Comparison of ENCODE assay signal across 15 mouse cellular contexts in the genomic region with DNA sequence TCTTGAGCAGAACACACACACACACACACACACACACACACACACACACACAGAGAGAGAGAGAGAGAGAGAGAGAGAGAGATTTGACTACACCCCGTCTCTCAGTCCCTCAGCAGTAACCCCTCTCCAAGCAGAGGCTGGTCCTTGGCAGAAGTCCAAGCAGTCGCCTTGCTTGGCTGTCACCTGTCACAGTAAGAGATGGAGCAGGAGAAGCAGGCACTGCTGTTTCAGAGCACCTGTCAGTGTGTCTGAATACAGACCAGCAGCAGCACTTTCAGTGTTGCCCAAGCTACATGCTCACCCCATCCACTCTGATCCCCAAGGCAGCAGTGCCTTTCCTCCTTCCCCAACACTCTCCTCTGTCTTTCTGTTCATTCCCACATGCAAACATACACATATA. TPM values are rescaled to one million over a fixed set of nuclear protein-coding genes. Genes with fewer than 3 reads are reported as not detected.
DNase-seq lines count a peak whose midpoint lies in the region; ATAC-seq lines count a peak whose summit lies in the region.
"Had no signal": no experiment of that assay in that cellular context is flagged by ENCODE, and none has a peak within 500 bp of the region (broad histone marks: within the 10 kb centered on the region; RNA-seq: fewer than 3 reads in every experiment).

No protein-coding gene starts in this region.

- H3K36me3 ChIP-seq in heart, embryonic 15.5 days = no peaks in the 10 kb centered on the region
- no peaks in the 10 kb centered on the region for H3K36me3 ChIP-seq in limb, embryonic 13.5 days
- no peaks in the 10 kb centered on the region for H3K36me3 ChIP-seq in limb, embryonic 10.5 days
- no peaks in the 10 kb centered on the region for H3K36me3 ChIP-seq in embryonic facial prominence, embryonic 14.5 days (ENCODE audit: control insufficient read depth, insufficient read depth, low read length)

- no peak overlapping the region for H3K9ac ChIP-seq in heart, embryonic 15.5 days
- H3K9ac ChIP-seq in limb, embryonic 13.5 days = no peak overlapping the region
- no peak overlapping the region for H3K9ac ChIP-seq in embryonic facial prominence, embryonic 14.5 days (ENCODE audit: low read depth, low read length)

- ATAC-seq in heart, embryonic 15.5 days (replicated peaks; ENCODE audit: insufficient number of reproducible peaks, insufficient read depth, low FRiP score, low read depth) = peak; percentile 73
- 0 out of 2 replicates have a peak, but pooled peaks have one; percentile 24 for ATAC-seq in limb, embryonic 13.5 days (ENCODE audit: low FRiP score, low read depth)
- ATAC-seq in embryonic facial prominence, embryonic 14.5 days (ENCODE audit: low read depth) = peak; percentile 47; the same call in 1 of the 2 replicates

- no peak overlapping the region for H3K27ac ChIP-seq in heart, embryonic 15.5 days
- H3K27ac ChIP-seq in limb, embryonic 13.5 days = no peak overlapping the region
- no peak overlapping the region for H3K27ac ChIP-seq in limb, embryonic 10.5 days
- H3K27ac ChIP-seq in embryonic facial prominence, embryonic 14.5 days (replicated peaks; ENCODE audit: low read depth, low read length) = no peak overlapping the region

- no peaks in the 10 kb centered on the region for H3K9me3 ChIP-seq in heart, embryonic 15.5 days (replicated peaks)
- no peaks in the 10 kb centered on the region for H3K9me3 ChIP-seq in limb, embryonic 13.5 days
- H3K9me3 ChIP-seq in limb, embryonic 10.5 days (replicated peaks) = no peaks in the 10 kb centered on the region
- no peaks in the 10 kb centered on the region for H3K9me3 ChIP-seq in embryonic facial prominence, embryonic 14.5 days (ENCODE audit: control insufficient read depth, low read length)

- no peak overlapping the region for H3K4me3 ChIP-seq in heart, embryonic 15.5 days
- H3K4me3 ChIP-seq in limb, embryonic 13.5 days = no peak overlapping the region
- no peak overlapping the region for H3K4me3 ChIP-seq in limb, embryonic 10.5 days
- H3K4me3 ChIP-seq in embryonic facial prominence, embryonic 14.5 days (ENCODE audit: low read depth, low read length) = no peak overlapping the region
- H3K4me3 ChIP-seq: erythroblast, embryonic 14.5 days had no signal

- H3K4me1 ChIP-seq in heart, embryonic 15.5 days (replicated peaks) = peaks cover 18% of the 10 kb centered on the region
- peaks cover 6% of the 10 kb centered on the region; the same call in 1 of the 2 replicates for H3K4me1 ChIP-seq in limb, embryonic 13.5 days
- peaks cover 13% of the 10 kb centered on the region for H3K4me1 ChIP-seq in limb, embryonic 10.5 days
- H3K4me1 ChIP-seq in embryonic facial prominence, embryonic 14.5 days (ENCODE audit: control insufficient read depth, insufficient read depth, low read length) = peaks cover 3% of the 10 kb centered on the region

- no peak overlapping the region for H3K4me2 ChIP-seq in heart, embryonic 15.5 days
- H3K4me2 ChIP-seq in limb, embryonic 13.5 days (replicated peaks) = no peak overlapping the region
- no peak overlapping the region for H3K4me2 ChIP-seq in embryonic facial prominence, embryonic 14.5 days (ENCODE audit: low read depth, low read length)

- no peaks in the 10 kb centered on the region for H3K27me3 ChIP-seq in heart, embryonic 15.5 days
- no peaks in the 10 kb centered on the region for H3K27me3 ChIP-seq in limb, embryonic 13.5 days
- no peaks in the 10 kb centered on the region for H3K27me3 ChIP-seq in limb, embryonic 10.5 days (ENCODE audit: low read depth, poor library complexity, severe bottlenecking)
- H3K27me3 ChIP-seq in embryonic facial prominence, embryonic 14.5 days (replicated peaks; ENCODE audit: control insufficient read depth, insufficient read depth, low read length) = no peaks in the 10 kb centered on the region

- DNase-seq in heart, adult 18-20 months = no peak
- no peak for DNase-seq in limb, embryonic 10.5 days (ENCODE audit: low spot score)
- peak; percentile 49 for DNase-seq in MN1 (ENCODE audit: low spot score)
- peak; percentile 73 for DNase-seq in embryonic facial prominence, embryonic 14.5 days (ENCODE audit: low spot score)
- no peak for DNase-seq in spleen, postnatal 4 days (ENCODE audit: low spot score in 2 of 2)
- no peak for DNase-seq in spleen, postnatal 10 days (ENCODE audit: low spot score in 2 of 2)
- DNase-seq: kidney, adult 18-20 months; layer of hippocampus, adult 9-11 months; retina, postnatal 1 day had no signal

- WGBS in heart, embryonic 15.5 days = 4% methylated on average over 2 of the region's 2 CpGs
- WGBS in limb, embryonic 13.5 days = 12% methylated on average over 2 of the region's 2 CpGs
- 40% methylated on average over 2 of the region's 2 CpGs for WGBS in limb, embryonic 10.5 days
- 0% methylated on average over 2 of the region's 2 CpGs for WGBS in embryonic facial prominence, embryonic 14.5 days

RNA-seq across cellular contexts. Expression of a gene that starts 9.8 kb away (rescaled TPM):
- polyA plus RNA-seq in heart, embryonic 15.5 days (2015; fragmentation: Nextera tagmentation; extraction: Ambion mirVana) = 0.09 TPM in 1 of 2 replicates, not detected in the other
- 1 to 10 TPM in 1 of 2 experiments, under 1 TPM in 1; 0.67 to 1.5 TPM for total RNA-seq in heart, adult 18-20 months (2021)
- polyA plus RNA-seq in limb, embryonic 13.5 days (2015; fragmentation: Nextera tagmentation; extraction: Ambion mirVana) = 0.05 TPM in 1 of 2 replicates, not detected in the other
- not detected in 2 replicates for polyA plus RNA-seq in limb, embryonic 10.5 days (2016; fragmentation: Nextera tagmentation; extraction: Ambion mirVana)
- 0.07 TPM in 1 of 2 replicates, not detected in the other for polyA plus RNA-seq in embryonic facial prominence, embryonic 14.5 days (2014; fragmentation: Nextera tagmentation; extraction: Ambion mirVana)
- total RNA-seq: gastrocnemius, postnatal 4 days; megakaryocyte progenitor cell, adult 5-6 weeks had no signal
- polyA plus RNA-seq: erythroblast, embryonic 14.5 days; neural tube, embryonic 11.5 days had no signal

RNA-seq across cellular contexts. Expression of a gene that starts 29.6 kb away (rescaled TPM):
- 185 and 235 TPM in 2 replicates for polyA plus RNA-seq in heart, embryonic 15.5 days (2015; fragmentation: Nextera tagmentation; extraction: Ambion mirVana)
- total RNA-seq in heart, adult 18-20 months (2021) = 100 to 1,000 TPM; 445 to 463 TPM
- 144 and 145 TPM in 2 replicates for polyA plus RNA-seq in limb, embryonic 13.5 days (2015; fragmentation: Nextera tagmentation; extraction: Ambion mirVana)
- 129 and 155 TPM in 2 replicates for polyA plus RNA-seq in limb, embryonic 10.5 days (2016; fragmentation: Nextera tagmentation; extraction: Ambion mirVana)
- 127 and 138 TPM in 2 replicates for polyA plus RNA-seq in embryonic facial prominence, embryonic 14.5 days (2014; fragmentation: Nextera tagmentation; extraction: Ambion mirVana)

Comparison
In these comparisons a context has a peak if more than half of its experiments do, and no peak if none do; other contexts are left out.
1. DNase-seq: peak in MN1 (single experiment) and embryonic facial prominence, embryonic 14.5 days (single experiment); none in heart, adult 18-20 months (0 of 2), limb, embryonic 10.5 days (single experiment), spleen, postnatal 4 days (0 of 2) and spleen, postnatal 10 days (0 of 2).
2. Peak in every context shown above with its lines, with median percentiles within 50 percentile points of each other: ATAC-seq.